Mouse (Mus musculus) large intestine, adult 2 months (tissue): Measurements from ENCODE around the gene Zbtb6. TPM values are rescaled to one million over a fixed set of nuclear protein-coding genes. Genes with fewer than 3 reads are reported as not detected.

Experiments used
- DNase-seq: peaks from one replicate; pipeline ENCODE4 v3.0.0-alpha.2; 2012; ENCODE audit warnings: low read depth, low spot score
- WGBS: fragments of 180-500 bp; shearing (Covaris S2); methylation state at CpG from one replicate; pipeline ENCODE4 v1.1.7; 2018; 5-methylcytosine and 5-hydroxymethylcytosine counted together
- polyA plus RNA-seq: library from polyadenylated mRNA; depleted of rRNA; stranded (reverse); fragments of >200 nt; gene quantifications from 2 replicates; pipeline ENCODE4 v1.2.3, GENCODE M21; 2012; rRNA removed

Zbtb6 gene
- polyA plus RNA-seq: 2.2 and 3.3 TPM in 2 replicates

GRCm38 (mm10) chr2:37442611-37443591 is at the start of gene Zbtb6, which contains the start of the genes Zbtb26 and Rabgap1:
TSS of gene Zbtb6 (minus strand) at chr2:37443171.
TSS of gene Zbtb26 (minus strand) at chr2:37443135.
TSS of gene Rabgap1 (plus strand) at chr2:37443279.
- DNase-seq: peak; percentile 92
- WGBS: 1% methylated on average over 51 of the region's 51 CpGs

DNA sequence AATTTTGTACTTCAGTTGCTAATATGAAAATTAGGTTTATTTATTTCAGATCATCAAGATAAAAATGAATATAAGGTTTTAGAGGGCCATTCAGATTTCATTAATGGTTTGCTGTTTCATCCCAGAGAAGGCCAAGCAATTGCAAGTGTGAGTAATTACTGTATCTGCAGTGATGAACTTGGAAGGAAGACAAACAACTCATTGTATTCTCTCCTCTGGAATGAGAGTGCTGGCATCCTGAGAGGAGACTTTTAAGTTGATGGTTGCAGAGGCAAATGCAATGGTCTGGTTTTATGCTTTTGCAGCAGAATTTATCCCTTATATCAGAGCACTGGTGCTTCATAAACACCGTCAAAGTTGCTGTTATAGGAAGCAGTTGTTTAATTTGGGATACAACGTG is 46.0 kb upstream of the Zbtb6 start:
- no peak for DNase-seq
- 87% methylated on average over 2 of the region's 2 CpGs for WGBS

DNA sequence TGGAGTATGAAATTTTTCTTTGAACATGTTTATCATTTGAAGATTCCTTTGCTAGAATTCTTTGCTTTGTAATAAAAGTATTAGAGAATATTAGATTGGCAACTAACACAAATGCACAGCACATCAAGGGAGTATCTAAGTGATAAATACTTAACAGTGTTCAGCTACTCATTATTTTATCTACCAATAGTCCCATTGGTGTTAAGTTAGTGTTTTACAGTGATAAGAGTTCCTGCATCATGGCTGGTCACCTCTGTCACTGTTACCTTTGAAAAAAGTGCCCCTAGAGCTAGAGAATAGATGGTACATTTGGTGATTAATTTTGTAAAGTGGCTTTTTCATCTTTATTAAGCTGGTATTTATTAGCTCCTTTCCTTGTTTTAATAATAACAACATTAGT is 43.4 kb upstream of the Zbtb6 start:
- DNase-seq: no peak

DNA sequence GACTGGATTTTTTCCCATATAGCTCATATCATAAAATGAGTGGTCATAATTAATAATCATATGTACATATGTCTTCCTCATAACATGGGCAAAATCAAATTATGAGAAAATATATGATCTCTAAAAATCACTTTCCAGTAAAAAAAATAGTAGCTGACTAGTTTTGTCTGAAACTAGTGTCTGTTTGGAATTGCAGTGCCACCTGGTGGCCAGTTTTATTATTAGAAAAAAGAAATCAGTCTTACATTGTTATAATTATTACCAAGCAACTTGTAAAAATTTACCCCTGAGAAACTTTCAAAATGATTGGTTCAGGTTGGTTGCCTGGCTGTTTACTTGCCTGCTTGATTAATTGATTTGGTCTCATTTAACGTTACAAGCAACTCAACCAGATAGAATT is 42.4 kb upstream of the Zbtb6 start:
- 81% methylated on average over 1 of the region's 1 CpGs for WGBS
- DNase-seq: peak; percentile 16

DNA sequence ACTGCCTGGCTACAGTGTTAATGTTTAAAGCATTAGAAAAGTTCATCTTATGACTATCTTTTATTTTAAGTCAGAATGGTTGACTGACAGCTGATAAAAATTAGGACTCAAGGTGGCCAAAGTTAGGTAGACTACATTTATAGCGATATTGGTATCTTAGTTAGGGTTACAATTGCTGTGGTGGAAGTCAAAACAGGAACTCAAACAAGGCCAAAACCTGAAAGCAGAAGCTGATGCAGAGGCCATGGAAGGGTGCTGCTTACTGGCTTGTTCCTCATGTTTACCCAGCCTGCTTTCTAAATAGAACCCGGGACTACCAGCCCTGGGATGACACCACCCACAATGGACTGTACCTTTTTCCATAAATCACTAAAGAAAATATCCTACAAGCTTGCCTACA is 41.2 kb upstream of the Zbtb6 start:
- no peak for DNase-seq
- WGBS: 66% methylated on average over 2 of the region's 2 CpGs

GRCm38 (mm10) chr2:37480039-37480438 is 37.1 kb upstream of the Zbtb6 start:
- whole genome bisulfite sequencing: 88% methylated on average over 2 of the region's 2 CpGs
- DNase-seq: no peak

GRCm38 (mm10) chr2:37479559-37479958 is 36.6 kb upstream of the Zbtb6 start:
- DNase-seq: no peak

DNA sequence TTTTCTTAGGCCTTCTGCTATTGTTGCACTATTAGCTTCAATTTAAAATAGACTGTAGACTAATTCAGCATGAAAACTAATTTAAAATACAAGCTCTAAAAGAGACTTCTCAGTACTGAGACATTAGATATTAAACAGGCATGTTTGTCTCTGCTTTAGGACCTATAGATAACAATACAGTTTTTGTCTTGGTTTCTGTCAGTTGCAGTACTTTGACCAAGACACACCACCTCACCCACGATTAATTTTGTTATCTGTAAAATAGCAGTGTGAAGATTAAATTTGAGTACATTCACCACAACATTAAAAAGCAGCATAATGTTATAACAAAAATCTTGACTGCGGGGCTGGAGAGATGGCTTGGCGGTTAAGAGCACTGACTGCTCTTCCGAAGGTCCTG is 23.3 kb upstream of the Zbtb6 start:
- no peak for DNase-seq
- WGBS: 77% methylated on average over 4 of the region's 4 CpGs

GRCm38 (mm10) chr2:37460707-37461106 is 17.7 kb upstream of the Zbtb6 start:
- WGBS: 97% methylated on average over 4 of the region's 4 CpGs
- DNase-seq: no peak

- no peak for DNase-seq
- 1% methylated on average over 24 of the region's 24 CpGs for WGBS
These were observed 9.4 kb upstream of the Zbtb6 start for GRCm38 (mm10) chr2:37452376-37452760.

DNA sequence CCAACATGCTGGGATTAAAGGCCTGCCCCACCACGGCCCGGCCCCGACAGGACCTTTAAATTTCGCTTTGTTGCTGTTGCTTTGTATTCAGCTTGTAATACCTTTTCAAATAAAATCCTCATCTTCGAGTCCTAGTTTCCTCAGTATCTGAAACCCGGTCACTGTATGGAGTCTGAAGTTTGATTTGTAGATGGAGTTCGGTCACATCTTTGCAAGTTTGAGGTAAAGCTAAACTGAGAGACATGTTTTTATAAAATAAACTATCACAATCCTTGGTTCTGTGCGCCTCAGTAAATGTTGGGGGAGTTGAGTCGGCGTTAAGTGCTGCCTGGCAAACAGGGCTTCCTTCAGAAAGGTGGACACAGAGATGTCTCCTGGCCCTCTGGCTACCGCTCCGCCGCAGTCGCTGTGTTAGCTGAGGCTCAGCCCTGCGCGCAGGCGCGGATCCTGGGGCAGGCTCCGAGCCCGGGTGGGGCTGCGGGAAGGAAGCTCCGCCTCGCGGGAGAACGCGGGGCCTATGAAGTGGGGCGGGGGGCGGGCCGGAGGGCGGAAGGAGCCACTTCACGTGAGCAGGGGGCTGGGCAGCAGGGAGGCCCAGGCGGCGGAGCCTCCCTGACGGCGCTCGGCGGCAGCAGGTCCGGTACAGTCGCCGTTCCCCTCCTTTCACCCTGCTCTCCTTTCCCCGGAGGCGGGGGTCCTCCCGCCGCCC is 8.8 kb upstream of the Zbtb6 start:
- WGBS: 5% methylated on average over 43 of the region's 44 CpGs
- peak; percentile 84 for DNase-seq

GRCm38 (mm10) chr2:37431609-37432008 is 11.4 kb downstream of the Zbtb6 start:
- no peak for DNase-seq
- WGBS: 20% methylated on average over 7 of the region's 7 CpGs

GRCm38 (mm10) chr2:37430593-37431464 is 12.1 kb downstream of the Zbtb6 start:
- under 1% methylated on average over 38 of the region's 38 CpGs for WGBS
- DNase-seq: peak; percentile 85

GRCm38 (mm10) chr2:37423671-37424070 is 19.3 kb downstream of the Zbtb6 start:
- no peak for DNase-seq
- WGBS: 50% methylated on average over 3 of the region's 3 CpGs

GRCm38 (mm10) chr2:37422306-37423304 is 20.4 kb downstream of the Zbtb6 start, which contains the start of gene Rc3h2:
TSS of gene Rc3h2 (minus strand) at chr2:37422903.
- under 1% methylated on average over 59 of the region's 75 CpGs for WGBS
- peak; percentile 96 for DNase-seq

- 2% methylated on average over 3 of the region's 3 CpGs for WGBS
- DNase-seq: no peak
These were observed 21.1 kb downstream of the Zbtb6 start for GRCm38 (mm10) chr2:37421903-37422302.

GRCm38 (mm10) chr2:37395539-37395938 is 47.4 kb downstream of the Zbtb6 start:
- WGBS: 7% methylated on average over 1 of the region's 1 CpGs
- DNase-seq: no peak

- DNase-seq: no peak
- WGBS: 93% methylated on average over 9 of the region's 9 CpGs
These were observed 60.0 kb downstream of the Zbtb6 start for GRCm38 (mm10) chr2:37382921-37383320.
